Mouse (Mus musculus): ENCODE data around the gene Nemp2. TPM values are rescaled to one million over a fixed set of nuclear protein-coding genes. Genes with fewer than 3 reads are reported as not detected.

Nemp2 gene
- polyA plus RNA-seq (2017; shearing (Covaris generic)), result 34.1 TPM

DNA sequence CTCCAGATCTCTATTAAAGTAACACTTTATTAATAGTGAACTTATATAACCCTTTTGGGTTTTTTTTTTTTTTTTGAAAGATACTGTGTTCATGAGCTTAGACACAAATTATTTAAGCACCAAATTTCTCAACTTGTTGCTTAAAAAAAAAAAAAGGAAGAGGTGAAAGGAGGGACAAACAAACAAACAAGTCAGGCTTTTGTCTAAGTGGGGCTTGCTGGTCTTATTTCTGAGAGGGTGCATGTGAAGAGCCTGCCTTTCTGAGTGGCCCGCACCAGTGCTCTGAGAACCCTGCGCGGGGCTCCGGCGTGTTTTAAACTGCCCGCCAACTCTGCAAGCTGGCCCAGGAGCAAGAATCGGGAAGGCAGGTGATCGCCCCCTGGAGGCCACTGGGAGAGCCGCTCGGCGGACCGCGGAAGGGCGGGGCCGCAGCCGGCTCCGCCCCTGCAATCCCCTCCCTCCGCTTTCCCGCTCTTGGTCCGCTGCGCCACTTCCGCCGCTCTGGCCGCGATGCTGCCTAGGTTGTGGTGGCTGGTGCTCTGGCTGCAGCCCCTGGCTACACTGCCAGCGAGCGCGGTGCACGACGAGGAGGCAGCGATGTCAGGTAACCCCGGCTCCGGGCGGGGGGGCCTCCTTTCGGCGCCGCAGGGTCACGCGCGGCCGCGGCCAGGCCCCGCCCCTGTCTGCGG, at the start of gene Nemp2:
Gene Nemp2, plus strand, starts transcription at position 456 of the 689 bp plus-strand sequence.

Other genes with a start within 250 kb of the Nemp2 start
- gene Nab1, start 130.0 kb upstream of the Nemp2 start, polyA plus RNA-seq (2017; shearing (Covaris generic)), result 153 TPM
- gene Mfsd6, start 96.8 kb downstream of the Nemp2 start, polyA plus RNA-seq (2017; shearing (Covaris generic)), result 104 TPM
- 159 TPM for gene Inpp1, start 187.0 kb downstream of the Nemp2 start, polyA plus RNA-seq (2017; shearing (Covaris generic))
- 24.2 TPM for gene Hibch, start 214.2 kb downstream of the Nemp2 start, polyA plus RNA-seq (2017; shearing (Covaris generic))